Mouse (Mus musculus): ENCODE data around the gene Lgals2. TPM values are rescaled to one million over a fixed set of nuclear protein-coding genes. Genes with fewer than 3 reads are reported as not detected.

Gene Lgals2
- polyA plus RNA-seq, 1 experiment from 2014 or later: not detected

DNA sequence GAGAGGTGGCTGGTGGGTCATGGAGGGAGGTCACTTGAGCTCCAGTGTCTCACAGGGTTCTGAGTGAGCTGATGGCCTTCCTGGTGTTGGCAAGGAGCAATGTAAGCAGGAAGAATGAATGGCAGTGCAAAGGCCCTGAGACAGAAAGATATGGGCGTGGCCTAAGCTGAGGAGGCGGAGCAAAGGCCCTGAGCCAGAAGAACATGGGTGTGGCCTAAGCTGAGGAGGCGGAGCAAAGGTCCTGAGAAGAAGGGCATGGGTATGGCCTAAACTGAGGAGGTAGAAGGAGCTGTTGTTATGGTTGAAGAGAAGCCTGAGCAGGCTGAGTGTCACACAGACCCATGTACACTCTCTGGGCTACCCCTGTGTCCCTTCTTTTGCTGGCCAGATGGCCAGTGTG is 21.7 kb downstream of the Lgals2 start:
- H3K9me3 ChIP-seq (ENCODE audit: control insufficient read depth, low read length): no peaks in the 10 kb centered on the region
- H3K27ac ChIP-seq (ENCODE audit: low read depth, low read length): peak overlapping the region; percentile 74
- H3K9ac ChIP-seq (ENCODE audit: low read depth, low read length): no peak overlapping the region
- H3K4me1 ChIP-seq (ENCODE audit: control insufficient read depth, insufficient read depth, low read depth, low read length): peaks cover 22% of the 10 kb centered on the region
- H3K4me2 ChIP-seq (ENCODE audit: low read length): no peak overlapping the region
- H3K4me3 ChIP-seq (ENCODE audit: low read length): no peak overlapping the region
- H3K36me3 ChIP-seq (ENCODE audit: control insufficient read depth, insufficient read depth, low read length): no peaks in the 10 kb centered on the region
- 90% methylated on average over 3 of the region's 3 CpGs for WGBS
- no peaks in the 10 kb centered on the region for H3K27me3 ChIP-seq (replicated peaks; ENCODE audit: control insufficient read depth, insufficient read depth, low read length)
- ATAC-seq: no peak

DNA sequence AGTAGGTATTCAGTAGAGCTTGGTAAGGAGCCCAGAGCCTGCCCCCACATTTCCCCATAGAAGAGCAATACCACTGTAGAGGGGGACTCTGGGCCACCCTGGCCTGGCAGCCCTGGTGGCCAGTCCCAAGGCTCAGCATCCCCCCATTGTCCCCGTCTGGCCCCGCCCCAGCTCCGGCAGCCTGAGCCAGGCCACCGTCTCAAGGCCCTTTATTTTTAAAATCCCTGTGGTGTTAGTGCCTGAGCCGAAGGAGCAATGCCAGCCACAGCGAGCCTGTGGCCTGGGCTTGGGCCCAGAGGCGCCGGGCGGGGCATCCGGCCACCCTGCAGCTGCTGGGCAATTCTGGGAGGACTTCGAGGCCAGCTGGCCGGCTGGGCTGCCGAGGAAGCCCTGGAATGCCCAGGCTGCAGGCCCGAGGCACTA is 22.6 kb downstream of the Lgals2 start:
- whole genome bisulfite sequencing: 9% methylated on average over 14 of the region's 14 CpGs
- peak overlapping the region; percentile 74 for H3K27ac ChIP-seq (ENCODE audit: low read depth, low read length)
- H3K9ac ChIP-seq (ENCODE audit: low read depth, low read length): peak overlapping the region; percentile 36
- H3K4me2 ChIP-seq (ENCODE audit: low read length): no peak overlapping the region
- H3K27me3 ChIP-seq (replicated peaks; ENCODE audit: control insufficient read depth, insufficient read depth, low read length): no peaks in the 10 kb centered on the region
- H3K9me3 ChIP-seq (ENCODE audit: control insufficient read depth, low read length): no peaks in the 10 kb centered on the region
- H3K36me3 ChIP-seq (ENCODE audit: control insufficient read depth, insufficient read depth, low read length): no peaks in the 10 kb centered on the region
- H3K4me3 ChIP-seq (ENCODE audit: low read length): no peak overlapping the region
- peaks cover 25% of the 10 kb centered on the region for H3K4me1 ChIP-seq (ENCODE audit: control insufficient read depth, insufficient read depth, low read depth, low read length)
- ATAC-seq: peak; percentile 89

DNA sequence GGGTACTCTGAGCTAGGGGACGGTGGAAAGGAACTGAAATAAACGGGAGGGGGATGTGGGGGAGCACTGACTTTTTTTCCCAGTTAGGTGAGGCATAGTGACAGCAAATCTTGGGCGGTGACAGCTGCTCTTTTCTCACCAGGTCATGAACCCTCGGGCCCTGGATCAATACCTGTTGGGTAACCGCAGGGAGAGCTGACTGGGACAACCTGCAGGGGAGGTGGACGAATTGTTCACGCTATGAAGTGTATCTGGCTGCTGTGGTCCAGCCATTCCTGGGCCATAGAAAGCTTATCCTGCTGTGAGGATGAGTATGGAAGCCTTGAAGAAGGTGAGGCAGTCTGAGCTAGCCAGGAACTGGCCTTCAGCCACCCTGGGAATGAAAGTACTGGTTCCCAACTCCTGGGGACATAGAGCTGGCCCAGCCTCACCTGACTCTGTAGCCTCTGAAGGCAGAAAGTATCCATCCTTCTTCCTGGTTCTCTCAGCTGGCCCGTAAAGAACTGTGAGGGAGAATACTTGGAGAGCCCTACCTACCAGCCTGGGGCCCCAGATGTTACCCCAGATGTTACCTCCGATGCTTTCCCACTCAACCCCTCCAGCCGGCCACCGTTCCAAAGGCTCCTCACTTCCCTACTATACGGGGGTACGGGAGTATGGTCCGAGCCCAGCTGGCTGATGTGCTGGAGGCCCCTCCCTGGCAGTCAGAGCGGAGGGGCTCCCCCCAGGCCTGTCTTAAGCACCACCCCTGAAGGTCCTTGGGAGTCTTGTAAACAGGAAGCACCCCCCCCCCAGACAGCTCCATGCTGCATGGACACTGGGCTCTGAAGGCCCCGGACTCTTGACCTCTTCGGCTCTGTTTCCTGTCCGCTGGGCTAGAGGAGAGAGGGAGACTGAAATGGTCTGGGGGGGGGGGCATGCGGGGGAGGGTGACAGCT is 23.3 kb downstream of the Lgals2 start:
- Histone ChIP-seq H3K27ac (ENCODE audit: low read depth, low read length) (peak overlapping the region; percentile 74), H3K27me3 (replicated peaks; ENCODE audit: control insufficient read depth, insufficient read depth, low read length) (no peaks in the 10 kb centered on the region), H3K9me3 (ENCODE audit: control insufficient read depth, low read length) (no peaks in the 10 kb centered on the region), H3K4me2 (ENCODE audit: low read length) (no peak overlapping the region), H3K4me1 (ENCODE audit: control insufficient read depth, insufficient read depth, low read depth, low read length) (peaks cover 25% of the 10 kb centered on the region), H3K36me3 (ENCODE audit: control insufficient read depth, insufficient read depth, low read length) (no peaks in the 10 kb centered on the region), H3K9ac (ENCODE audit: low read depth, low read length) (no peak overlapping the region), H3K4me3 (ENCODE audit: low read length) (no peak overlapping the region)
- 50% methylated on average over 18 of the region's 19 CpGs for WGBS
- ATAC-seq: no peak

DNA sequence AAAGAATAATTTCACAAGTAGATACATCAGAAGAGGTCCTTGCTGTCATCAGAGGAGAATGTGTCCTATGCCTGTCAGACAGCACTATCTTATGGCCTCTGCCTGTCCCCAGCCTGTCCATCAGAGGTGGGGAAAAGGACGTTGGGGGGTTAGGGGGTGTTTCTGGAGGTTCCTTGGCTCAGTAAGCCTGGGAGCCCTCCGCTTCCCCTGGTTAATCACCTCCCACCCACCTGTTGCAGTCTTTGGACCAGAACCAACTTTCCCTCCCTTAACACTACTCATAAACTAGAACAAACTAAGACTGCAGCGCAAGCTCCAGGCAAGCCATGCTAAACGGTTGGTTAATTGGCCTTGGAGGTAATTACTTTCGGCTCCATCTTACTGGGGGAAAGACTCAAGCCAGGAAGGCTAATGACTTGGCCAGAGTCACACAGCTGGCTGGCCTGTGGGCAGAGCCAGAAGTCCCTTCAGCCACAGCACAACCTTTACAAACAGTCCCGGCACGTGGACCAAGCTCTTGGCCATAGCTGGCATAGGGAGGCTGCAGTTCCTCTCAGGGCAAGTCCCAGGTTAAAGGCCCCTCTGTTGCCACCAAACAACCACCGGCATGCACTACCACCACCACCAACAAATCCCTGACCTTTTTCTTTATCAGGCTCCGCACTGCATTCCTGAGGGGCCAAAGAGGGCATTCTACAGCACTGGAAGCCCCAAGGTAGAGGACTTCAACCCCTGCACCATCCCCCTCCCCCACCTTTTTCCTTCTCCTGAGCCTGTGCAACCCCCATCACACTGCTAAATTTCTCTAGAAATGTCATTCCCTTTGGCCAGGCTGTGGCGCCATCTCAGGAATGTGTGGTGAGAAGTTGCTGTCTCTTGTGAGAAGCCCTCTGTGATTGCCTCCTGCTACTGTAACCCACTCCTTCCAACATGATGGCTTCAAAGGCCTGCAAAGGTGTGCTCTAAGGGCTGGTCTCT is 24.3 kb downstream of the Lgals2 start:
- Histone ChIP-seq H3K27ac (ENCODE audit: low read depth, low read length) (no peak overlapping the region), H3K36me3 (ENCODE audit: control insufficient read depth, insufficient read depth, low read length) (no peaks in the 10 kb centered on the region), H3K9me3 (ENCODE audit: control insufficient read depth, low read length) (no peaks in the 10 kb centered on the region), H3K27me3 (replicated peaks; ENCODE audit: control insufficient read depth, insufficient read depth, low read length) (no peaks in the 10 kb centered on the region), H3K4me1 (ENCODE audit: control insufficient read depth, insufficient read depth, low read depth, low read length) (peaks cover 23% of the 10 kb centered on the region), H3K4me2 (ENCODE audit: low read length) (no peak overlapping the region), H3K9ac (ENCODE audit: low read depth, low read length) (no peak overlapping the region), H3K4me3 (ENCODE audit: low read length) (no peak overlapping the region)
- WGBS: 71% methylated on average over 10 of the region's 10 CpGs
- no peak for ATAC-seq

DNA sequence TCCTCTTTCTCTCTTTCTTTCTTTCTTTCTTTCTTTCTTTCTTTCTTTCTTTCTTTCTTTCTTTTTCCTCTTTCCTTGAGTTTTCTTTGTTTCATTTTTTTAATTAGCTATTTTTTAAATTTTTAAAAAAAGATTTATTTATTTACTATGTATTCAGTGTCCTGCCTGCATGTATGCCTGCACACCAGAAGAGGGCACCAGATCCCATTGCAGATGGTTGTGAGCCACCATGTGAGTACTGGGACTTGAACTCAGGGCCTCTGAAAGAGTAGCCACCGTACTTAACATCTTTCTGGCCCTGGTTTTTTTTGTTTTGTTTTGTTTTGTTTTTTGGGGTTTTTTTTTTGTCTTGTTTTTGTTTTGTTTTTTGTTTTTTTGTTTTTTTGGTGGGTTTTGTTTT is 25.7 kb downstream of the Lgals2 start:
- ATAC-seq: no peak
- Histone ChIP-seq H3K9ac (ENCODE audit: low read depth, low read length) (no peak overlapping the region), H3K36me3 (ENCODE audit: control insufficient read depth, insufficient read depth, low read length) (no peaks in the 10 kb centered on the region), H3K4me2 (ENCODE audit: low read length) (no peak overlapping the region), H3K9me3 (ENCODE audit: control insufficient read depth, low read length) (no peaks in the 10 kb centered on the region), H3K4me3 (ENCODE audit: low read length) (no peak overlapping the region), H3K27me3 (replicated peaks; ENCODE audit: control insufficient read depth, insufficient read depth, low read length) (no peaks in the 10 kb centered on the region), H3K27ac (ENCODE audit: low read depth, low read length) (no peak overlapping the region), H3K4me1 (ENCODE audit: control insufficient read depth, insufficient read depth, low read depth, low read length) (peaks cover 15% of the 10 kb centered on the region)
- WGBS: 90% methylated on average over 1 of the region's 1 CpGs

DNA sequence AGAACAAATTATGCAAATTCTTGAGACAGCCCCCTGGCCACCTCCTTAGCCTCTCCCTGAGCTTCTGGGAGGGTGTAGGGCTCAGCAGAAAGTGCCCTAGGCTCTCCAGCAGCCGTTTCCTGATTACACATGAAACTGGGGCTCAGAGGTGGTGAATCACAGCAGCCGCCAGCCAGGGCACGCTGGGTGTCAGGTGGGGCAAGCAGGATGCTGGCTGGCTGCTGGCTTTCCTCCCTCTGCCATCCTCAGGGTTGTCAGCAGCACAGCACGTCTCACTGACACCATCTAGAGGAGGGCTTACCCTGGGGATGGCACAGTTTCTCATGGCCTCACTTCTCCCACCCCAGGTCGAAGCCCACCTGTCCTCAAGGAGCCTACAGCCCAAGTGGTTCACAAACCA is 27.0 kb downstream of the Lgals2 start:
- H3K4me2 ChIP-seq (ENCODE audit: low read length): no peak overlapping the region
- no peaks in the 10 kb centered on the region for H3K9me3 ChIP-seq (ENCODE audit: control insufficient read depth, low read length)
- no peaks in the 10 kb centered on the region for H3K27me3 ChIP-seq (replicated peaks; ENCODE audit: control insufficient read depth, insufficient read depth, low read length)
- H3K4me1 ChIP-seq (ENCODE audit: control insufficient read depth, insufficient read depth, low read depth, low read length): peaks cover 10% of the 10 kb centered on the region
- H3K27ac ChIP-seq (ENCODE audit: low read depth, low read length): no peak overlapping the region
- ATAC-seq: no peak
- no peaks in the 10 kb centered on the region for H3K36me3 ChIP-seq (ENCODE audit: control insufficient read depth, insufficient read depth, low read length)
- H3K4me3 ChIP-seq (ENCODE audit: low read length): no peak overlapping the region
- peak overlapping the region; percentile 4; the same call in 1 of the 2 replicates for H3K9ac ChIP-seq (ENCODE audit: low read depth, low read length)
- 17% methylated on average over 5 of the region's 5 CpGs for WGBS

DNA sequence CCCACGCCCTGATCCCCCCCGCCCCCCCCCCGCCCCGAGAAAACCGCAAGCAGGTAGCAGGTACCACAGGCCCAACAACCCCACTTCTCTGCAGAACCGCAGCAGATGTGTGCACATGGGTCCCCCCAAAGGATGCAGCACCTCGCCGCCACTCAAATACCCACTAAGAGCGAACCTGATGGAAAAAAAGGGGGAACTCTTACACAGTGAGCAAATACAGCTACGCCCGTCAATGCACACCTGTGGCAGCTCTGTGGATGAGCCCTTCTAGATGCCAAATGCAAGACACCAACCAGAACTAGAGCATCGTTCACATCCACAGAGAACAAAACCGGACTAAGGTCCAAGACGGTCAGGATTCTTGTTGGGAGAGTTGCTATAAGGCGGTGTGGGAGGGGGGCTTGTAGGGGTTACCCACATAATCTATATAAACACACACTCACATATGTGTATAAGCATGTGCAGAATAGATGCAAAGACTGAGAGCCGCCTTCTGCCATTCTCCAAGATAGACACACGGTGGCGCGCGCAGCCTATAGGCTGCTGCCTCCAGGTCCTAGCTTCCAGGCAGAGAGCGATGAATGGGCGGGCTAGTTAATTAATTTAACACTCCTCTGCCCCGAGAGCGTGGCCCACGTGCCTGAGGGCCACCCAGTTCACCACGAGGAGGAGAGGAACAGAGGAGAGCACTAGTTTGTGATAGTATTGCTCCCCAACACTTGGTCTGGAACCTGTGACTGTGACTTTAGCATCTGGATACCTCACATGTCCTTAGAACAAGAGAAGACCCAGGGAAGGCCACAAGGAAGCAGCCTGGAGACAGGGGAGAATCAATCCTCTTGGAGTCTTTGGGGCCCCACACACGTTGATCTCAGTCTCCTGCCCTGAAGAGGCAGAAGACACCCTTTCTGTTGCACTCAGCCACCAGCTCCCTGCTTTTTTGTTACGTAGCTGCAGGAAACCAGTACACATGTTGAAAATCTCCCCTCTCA is 28.8 kb downstream of the Lgals2 start:
- H3K27me3 ChIP-seq (replicated peaks; ENCODE audit: control insufficient read depth, insufficient read depth, low read length): no peaks in the 10 kb centered on the region
- ATAC-seq: peak; percentile 69
- H3K4me1 ChIP-seq (ENCODE audit: control insufficient read depth, insufficient read depth, low read depth, low read length): peaks cover 4% of the 10 kb centered on the region
- no peak overlapping the region for H3K27ac ChIP-seq (ENCODE audit: low read depth, low read length)
- H3K36me3 ChIP-seq (ENCODE audit: control insufficient read depth, insufficient read depth, low read length): no peaks in the 10 kb centered on the region
- WGBS: 23% methylated on average over 28 of the region's 28 CpGs
- H3K4me3 ChIP-seq (ENCODE audit: low read length): no peak overlapping the region
- no peaks in the 10 kb centered on the region for H3K9me3 ChIP-seq (ENCODE audit: control insufficient read depth, low read length)
- H3K4me2 ChIP-seq (ENCODE audit: low read length): no peak overlapping the region
- H3K9ac ChIP-seq (ENCODE audit: low read depth, low read length): no peak overlapping the region

DNA sequence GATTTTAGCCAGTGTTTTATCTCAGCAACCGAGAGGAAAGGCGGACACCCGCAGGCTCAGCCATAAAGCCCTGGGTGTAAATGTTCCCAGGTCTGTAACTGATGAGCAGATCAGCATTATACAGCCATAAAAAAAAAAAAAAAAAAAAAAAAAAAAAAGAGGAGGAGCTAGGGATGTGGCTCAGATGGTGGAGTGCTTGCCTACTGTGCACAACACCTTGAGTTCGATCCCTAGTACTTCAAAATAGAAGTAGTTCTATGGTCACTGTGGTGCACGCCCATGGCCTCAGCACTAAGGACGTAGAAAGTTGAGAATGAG is 39.3 kb downstream of the Lgals2 start:
- Histone ChIP-seq H3K4me2 (ENCODE audit: low read length) (no peak overlapping the region), H3K9me3 (ENCODE audit: control insufficient read depth, low read length) (no peaks in the 10 kb centered on the region), H3K9ac (ENCODE audit: low read depth, low read length) (no peak overlapping the region), H3K27me3 (replicated peaks; ENCODE audit: control insufficient read depth, insufficient read depth, low read length) (no peaks in the 10 kb centered on the region), H3K4me3 (ENCODE audit: low read length) (no peak overlapping the region), H3K36me3 (ENCODE audit: control insufficient read depth, insufficient read depth, low read length) (no peaks in the 10 kb centered on the region), H3K27ac (ENCODE audit: low read depth, low read length) (no peak overlapping the region), H3K4me1 (ENCODE audit: control insufficient read depth, insufficient read depth, low read depth, low read length) (no peaks in the 10 kb centered on the region)
- ATAC-seq: no peak
- 76% methylated on average over 6 of the region's 6 CpGs for WGBS

All from hindbrain, embryonic 16.5 days (tissue).